Mouse (Mus musculus): ENCODE measurements around the gene Nfe2l3. TPM values are rescaled to one million over a fixed set of nuclear protein-coding genes. Genes with fewer than 3 reads are reported as not detected.
A peak's percentile ranks its signal among the peaks of the same experiment; 100 is the strongest.

Gene Nfe2l3
- total RNA-seq, 2 experiments from 2014 or later, result 0.13 TPM; not detected in 1

DNA sequence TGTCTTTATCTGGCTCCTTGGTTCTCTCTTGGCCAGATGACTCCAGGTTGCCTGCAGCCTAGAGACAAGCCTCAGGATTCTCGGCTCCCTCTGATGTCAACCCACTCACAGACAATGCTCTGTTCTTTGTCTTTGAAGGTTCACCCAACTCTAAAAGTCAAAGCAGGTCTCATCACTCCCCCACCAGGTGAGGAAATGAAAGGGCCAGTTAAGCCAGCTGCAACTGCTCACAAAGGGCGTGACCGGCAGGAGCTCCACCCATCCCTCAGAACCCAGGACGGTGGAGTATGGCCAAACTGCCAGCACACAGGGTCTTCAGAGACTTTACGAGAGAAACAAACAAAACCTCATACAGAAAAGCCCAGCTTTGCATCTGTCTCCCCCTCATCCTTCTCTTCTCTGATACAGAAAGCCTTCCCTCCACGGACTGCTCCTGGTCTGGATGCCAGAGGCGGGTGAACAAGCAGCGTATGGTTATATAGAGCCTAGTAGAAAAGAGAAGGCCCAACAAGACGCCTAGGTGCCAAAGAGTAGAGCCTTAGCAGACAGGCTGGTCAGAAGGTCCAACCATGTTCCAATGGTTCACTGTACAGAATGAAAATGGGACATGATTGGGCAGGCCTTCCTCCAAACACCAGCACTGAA lies 9.8 kb downstream of the Nfe2l3 start:
- no peak for DNase-seq (ENCODE audit: low spot score in 2 of 2)

DNA sequence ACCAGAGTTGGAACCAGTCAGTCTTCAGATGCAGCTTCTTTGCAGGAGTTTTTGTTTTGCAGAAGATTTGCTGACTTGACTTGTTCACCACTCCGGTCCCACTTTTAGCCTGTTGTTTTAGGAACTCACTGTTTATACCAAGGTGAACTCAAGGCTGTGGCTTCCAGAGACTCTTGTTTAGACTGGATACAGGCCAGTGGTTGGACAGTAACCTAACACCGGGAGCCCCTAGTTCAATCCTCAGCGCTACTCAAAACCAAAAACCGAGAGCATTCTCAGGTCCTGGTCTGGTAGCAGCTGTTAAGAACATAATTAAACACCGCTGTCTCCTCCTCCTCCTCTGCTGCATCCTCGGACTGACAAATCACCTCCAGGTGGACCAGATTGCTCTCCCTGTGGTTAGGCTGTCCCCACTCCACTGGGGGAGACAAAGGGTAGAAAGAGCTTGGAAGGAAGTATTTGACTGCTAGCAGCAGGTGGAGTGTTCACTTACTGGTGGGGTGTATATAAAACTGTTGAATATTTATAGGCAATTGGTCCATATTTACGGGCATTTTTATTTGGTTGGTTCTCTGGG lies 20.5 kb downstream of the Nfe2l3 start:
- no peak for DNase-seq (ENCODE audit: low spot score in 2 of 2)

DNA sequence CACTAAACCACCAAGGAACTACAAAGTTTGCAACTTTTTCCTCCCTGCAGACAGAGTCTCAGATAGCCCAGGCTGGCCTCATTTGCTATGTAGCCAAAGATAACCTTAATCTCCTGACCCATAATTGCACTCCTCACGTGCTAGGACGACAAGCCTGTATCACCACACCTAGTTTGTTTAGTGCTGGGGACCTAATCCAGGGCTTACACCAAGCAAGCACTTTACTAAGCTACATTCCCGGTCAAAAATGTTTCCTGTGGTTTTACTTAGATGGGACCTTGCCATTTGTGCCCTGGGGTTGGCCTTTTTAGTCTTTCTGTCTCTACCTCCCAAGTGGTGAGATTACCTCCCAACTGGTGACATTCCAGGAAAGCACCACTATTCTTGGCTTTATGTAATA lies 22.5 kb downstream of the Nfe2l3 start:
- no peak for DNase-seq (ENCODE audit: low spot score in 2 of 2)

DNA sequence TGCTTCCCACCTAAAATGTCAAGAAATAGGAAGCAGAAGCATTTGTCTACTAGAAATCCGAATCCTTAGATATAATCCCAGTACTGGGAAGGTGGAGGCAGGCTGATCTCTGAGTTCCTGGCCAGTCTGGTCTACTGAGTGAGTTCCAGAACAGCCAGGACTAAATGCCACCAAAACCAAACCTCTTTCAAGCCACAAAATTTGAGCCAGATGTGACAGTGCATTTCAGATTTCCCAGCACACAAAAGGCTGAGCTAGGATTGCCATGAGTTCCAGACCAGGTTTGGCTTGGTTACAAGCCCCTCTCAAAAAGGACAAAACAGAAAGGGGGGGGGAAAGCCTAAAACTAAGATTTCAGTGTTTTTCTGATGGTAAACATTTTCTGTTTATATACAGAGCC lies 23.7 kb downstream of the Nfe2l3 start:
- no peak for DNase-seq (ENCODE audit: low spot score in 2 of 2)

DNA sequence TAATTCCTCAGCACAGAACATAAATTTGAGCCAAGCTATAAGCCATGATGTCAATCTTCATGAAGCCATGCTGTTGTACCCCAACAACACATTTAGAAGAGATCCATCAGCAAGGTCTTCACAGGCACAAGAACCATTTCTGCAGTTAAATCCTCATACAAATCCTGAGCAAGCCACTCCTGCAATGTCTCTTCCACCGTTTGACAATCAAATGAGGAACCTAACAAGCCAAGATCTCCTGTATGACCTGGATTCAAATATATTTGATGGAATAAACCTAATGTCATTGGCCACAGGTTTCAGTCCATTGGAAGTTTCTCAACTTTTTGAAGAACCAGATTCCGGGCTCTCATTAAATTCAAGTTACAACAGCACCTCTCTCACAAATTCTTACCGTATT lies 24.8 kb downstream of the Nfe2l3 start:
- no peak for DNase-seq (ENCODE audit: low spot score in 2 of 2)

DNA sequence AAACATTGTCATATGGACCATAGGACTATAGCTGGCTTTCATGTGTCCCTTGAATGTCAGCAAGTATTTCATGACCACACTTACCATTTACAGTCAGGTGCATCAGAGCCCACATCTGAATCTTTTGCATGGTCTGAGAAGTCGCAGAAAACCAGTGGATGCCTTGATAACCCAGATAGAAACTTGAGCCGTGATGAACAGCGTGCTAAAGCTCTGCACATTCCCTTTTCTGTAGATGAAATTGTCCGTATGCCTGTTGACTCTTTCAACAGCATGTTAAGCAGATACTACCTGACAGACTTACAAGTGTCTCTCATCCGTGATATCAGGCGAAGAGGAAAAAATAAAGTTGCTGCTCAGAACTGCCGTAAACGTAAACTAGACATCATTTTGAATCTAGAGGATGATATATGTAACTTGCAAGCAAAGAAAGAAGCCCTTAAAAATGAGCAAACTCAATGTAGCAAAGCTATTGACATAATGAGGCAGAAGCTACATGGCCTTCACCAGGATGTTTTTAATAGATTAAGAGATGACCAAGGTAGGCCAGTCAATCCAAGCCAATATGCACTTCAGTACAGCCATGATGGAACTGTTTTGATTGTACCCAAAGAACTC lies 25.4 kb downstream of the Nfe2l3 start:
- no peak for DNase-seq (ENCODE audit: low spot score in 2 of 2)

DNA sequence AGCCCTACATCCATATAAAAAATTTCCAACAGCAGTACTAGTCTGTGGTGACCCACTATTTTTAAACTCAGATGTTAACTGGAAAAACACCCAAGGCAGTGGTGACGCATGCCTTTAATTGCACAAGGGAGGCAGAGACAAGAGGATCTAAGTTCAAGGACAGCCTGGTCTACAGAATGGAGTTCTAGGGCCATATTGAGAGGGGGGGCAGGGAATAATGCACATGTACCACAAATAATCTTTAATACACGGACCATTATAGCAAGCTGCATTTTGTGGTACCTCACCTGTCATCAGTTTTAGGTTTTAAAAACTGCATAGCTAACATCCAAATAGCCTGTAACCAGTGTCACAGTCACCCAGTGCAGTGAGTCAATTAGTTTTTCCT lies 26.4 kb downstream of the Nfe2l3 start:
- DNase-seq (ENCODE audit: low spot score in 2 of 2), result peak in 1 of 2 experiments; percentile 31

DNA sequence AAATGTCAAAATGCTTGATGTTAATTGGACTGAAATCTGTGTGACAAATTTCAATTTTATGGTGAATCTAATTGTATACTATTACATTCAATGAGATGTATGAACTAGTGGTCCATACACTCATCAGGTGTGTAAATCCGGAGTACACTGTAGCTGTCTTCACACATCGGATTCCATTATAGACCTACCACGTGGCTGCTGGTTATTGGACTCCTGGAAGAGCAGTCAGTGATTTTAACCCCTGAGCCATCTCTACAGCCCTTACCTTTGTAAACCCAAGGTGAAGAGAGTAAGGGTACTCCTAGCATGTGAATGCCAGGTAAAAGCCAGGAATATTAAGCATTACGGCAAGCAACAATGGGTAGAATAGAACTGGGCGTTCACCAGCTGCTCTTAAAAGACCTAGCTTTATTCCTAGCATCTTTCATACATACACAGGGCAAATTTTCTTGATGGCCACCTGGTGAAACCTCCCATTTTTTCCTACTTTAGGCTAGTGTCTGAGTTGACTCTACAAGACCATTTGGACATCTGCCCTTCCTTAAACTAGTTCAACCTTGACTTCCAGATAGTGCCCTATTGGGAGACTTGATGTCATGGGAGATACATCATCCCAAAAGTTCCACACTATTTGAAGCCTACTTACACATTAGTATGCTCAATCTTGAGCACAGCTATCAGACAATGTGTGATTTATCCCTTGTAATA lies 27.0 kb downstream of the Nfe2l3 start:
- DNase-seq (ENCODE audit: low spot score in 2 of 2), result no peak

DNA sequence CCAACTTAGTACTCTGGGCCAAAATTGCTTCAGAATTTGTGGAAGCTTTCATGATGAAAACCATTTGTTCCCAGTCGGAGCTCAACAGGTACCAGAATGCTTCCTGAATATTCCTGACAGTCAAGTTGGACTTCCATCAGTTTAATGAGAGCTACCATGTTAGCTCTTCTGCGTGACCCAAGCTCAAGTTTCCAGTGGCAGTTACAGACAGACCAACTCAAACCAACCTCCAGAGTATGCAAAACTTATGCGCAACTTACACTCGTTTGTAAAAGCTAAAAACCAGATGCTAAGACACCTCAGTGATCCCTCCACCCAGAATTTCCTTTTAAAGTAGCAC lies 27.5 kb downstream of the Nfe2l3 start:
- DNase-seq (ENCODE audit: low spot score in 2 of 2), result no peak

DNA sequence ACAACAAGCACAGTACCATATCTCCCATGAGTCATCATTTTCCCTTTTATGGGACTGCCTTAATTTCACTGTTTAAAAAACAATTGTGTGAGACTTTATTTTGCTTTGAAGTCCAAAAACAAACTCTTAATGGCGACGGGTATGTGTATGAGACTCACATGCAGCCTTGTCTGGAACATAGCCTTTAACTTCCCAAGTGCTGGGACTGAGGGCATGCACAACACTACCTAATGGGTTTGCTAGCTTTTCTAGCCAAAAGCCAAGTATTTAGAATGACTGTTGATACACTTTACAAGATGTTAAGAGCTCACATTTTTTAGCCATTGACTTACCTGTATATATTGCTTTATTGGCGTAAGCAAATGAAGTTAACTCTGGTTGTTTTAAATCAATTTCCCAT lies 27.9 kb downstream of the Nfe2l3 start:
- no peak for DNase-seq (ENCODE audit: low spot score in 2 of 2)

DNA sequence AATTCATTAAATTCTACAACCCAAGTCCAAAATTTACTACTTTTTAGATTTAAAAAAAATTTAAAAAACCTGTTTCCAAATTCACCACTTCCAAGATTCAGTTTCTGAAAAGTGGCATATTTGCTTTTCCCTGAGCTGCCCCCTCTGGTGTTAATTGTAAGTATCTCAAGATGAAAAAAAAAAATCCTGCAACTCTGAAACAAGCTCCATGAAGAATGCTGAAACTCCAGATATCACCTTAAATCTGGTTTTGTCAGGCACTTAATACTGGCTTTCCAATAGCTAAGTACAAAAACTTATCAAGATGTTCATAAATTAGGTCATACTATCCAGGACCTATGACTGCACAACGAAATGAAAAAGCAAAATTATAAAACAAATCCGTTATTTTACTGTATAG lies 35.2 kb downstream of the Nfe2l3 start:
- no peak for DNase-seq (ENCODE audit: low spot score in 2 of 2)

DNA sequence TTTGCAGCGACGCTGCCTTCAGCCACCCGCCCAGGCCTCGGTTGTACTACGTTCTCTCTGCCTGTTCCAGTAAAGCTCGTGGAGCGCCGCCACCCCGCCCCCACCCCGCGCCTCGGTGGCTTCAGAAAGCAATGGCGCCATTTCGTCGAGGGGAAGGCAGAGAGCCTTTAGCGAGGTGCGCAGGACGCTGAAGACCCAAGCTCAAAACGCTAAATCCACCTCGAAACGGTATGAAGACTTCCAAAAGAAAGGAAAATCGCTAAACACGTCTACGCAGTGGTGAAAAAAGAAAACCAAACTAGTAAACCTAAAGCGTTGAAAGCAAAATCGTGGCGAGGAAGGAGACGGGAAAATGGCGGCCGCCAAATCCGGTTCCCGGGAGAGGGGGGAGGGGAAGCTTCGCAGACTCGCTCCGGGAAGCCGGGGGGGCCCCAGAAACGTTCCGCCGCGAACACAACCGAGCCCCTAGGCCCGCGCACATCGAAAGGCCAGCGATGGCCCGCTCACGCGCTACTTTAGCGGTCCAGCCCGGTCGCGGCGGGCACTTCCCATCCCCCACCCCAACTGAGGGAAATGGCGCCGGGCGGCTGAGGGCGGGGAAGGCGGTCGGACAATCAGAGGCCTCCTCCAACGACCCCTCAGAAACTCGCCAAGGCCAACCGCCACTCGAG lies 36.6 kb downstream of the Nfe2l3 start:
- peak; percentile 69 to 75 for DNase-seq (ENCODE audit: low spot score in 2 of 2)

DNA sequence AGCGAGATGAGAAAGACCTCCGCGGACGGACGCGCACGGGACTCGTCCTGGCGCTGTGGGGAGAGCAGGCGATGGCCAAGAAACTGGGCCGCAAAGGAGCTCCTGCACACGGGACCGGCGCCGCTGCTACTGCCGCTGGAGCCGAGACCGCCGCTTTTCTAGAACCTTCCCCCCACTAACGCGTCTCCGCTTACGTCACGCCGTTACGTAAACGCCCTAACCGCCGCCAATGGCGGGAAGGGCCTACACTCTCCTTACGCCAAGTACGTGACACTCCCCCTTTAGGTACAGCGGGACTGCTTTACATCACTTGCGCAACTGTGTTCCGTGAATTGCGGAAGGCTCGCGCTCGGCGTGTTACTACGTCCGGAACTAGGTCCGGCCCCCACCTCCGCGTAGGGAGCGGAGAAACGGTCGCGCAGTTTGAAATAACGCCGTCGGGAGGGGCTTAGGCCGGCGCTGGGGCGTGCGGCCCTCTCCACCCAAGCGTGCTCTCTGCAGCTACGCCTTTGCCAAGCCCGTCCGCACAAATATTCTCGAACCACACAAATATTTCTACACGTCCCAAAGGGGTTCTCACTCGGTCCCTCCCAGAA lies 37.3 kb downstream of the Nfe2l3 start, which contains the start of gene Hnrnpa2b1:
Hnrnpa2b1 (minus strand) TSS at position 180 of the 596 bp plus-strand sequence.
- peak; percentile 99 for DNase-seq (ENCODE audit: low spot score in 2 of 2)

DNA sequence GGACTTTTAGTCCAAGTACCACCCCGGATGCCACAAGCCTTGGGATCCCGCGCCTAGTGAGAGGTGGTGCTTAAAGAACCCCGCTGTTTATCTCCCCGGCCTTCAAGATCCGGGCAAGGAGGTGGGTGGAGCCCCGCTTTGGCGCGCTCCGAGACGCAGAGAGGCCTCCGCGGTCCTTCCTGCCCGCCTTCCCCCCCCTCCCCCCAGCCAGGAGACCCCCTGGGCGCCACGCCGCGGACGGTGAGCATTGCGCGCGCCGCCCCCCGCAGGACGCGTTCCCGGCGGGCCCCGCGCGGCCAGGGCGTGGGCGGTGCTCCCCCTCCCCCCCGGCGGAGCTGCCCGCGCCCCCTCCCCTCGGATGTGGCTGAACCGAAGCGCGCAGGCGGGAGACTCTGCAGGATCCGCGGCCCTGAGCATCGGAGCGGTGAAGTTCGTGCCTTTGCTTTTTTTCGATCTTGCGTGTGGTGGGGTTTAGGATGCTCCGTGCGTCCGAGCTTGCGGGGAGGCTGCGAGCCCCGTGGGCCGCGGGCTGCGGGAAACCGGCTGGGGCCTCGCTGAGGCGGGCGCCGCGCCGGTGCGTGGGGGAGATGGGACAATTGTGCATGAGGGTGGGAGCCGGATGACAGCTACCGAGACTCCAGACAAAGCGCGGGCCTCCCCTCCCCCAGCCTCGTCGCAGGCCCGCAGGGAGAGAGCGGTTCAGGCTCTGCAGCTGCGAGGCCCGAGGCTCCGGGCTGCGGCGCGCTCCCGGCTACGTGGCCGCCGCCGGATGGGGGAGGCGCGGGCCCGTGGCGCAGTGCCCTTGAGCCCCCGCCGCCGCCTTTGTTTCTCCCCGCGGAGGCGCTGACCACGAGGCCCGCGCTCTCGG lies 38.1 kb downstream of the Nfe2l3 start, which contains the start of gene Cbx3:
Cbx3 (plus strand) TSS at position 50 of the 868 bp plus-strand sequence.
- peak; percentile 82 for DNase-seq (ENCODE audit: low spot score in 2 of 2)

DNA sequence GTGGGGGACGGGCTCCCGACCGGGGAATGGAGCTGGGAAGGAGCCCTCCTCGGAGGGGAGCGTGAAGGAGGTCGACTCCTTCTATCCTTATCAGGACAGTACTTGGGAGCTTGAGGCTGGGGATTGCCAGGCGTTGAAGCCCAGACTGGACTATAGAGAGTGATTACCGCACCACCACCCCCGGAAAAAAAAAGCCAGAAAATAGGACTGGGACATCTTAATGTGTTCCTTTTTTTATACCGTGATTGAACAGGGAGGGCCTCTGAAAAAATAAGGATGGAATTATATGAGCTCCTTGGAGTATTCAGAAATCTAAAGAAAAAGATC lies 38.7 kb downstream of the Nfe2l3 start:
- no peak for DNase-seq (ENCODE audit: low spot score in 2 of 2)

DNA sequence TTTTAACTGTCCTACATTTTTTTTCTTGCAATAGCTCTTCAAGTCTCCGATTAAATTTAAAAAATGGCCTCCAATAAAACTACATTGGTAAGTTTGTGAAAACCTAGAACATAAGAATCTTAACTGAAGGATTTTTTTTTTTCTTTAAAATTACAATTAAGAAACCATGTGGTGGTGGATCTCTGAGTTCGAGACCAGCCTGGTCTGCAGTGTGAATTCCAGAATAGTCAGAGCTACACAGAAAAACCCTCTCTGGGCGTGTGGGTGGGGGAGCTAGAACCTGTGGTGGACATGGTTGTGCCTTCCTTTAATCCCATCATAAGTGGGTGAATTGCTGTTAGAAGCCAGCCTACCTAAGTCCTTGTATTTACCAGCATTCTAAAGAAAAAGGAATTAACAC lies 39.3 kb downstream of the Nfe2l3 start:
- DNase-seq (ENCODE audit: low spot score in 2 of 2), result no peak

DNA sequence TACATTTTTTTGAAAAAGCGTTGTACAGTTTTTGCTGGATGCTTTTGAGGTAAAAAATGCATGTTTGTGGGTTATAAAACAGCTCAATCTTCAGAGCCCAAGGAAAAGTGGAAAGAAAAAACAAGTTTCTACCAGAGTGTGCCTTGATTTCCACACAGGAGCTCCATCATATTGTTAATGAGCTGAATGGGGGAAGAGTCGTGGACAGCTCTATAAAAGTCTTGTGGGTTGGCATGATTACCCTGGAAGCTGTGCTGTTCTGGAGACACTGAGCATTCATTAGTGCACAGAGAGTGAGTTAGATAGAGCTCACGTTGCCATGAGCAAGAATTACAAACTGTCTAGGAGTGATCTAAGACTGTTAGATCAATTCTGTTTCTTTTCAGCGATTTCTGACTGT lies 39.7 kb downstream of the Nfe2l3 start:
- DNase-seq (ENCODE audit: low spot score in 2 of 2), result no peak

DNA sequence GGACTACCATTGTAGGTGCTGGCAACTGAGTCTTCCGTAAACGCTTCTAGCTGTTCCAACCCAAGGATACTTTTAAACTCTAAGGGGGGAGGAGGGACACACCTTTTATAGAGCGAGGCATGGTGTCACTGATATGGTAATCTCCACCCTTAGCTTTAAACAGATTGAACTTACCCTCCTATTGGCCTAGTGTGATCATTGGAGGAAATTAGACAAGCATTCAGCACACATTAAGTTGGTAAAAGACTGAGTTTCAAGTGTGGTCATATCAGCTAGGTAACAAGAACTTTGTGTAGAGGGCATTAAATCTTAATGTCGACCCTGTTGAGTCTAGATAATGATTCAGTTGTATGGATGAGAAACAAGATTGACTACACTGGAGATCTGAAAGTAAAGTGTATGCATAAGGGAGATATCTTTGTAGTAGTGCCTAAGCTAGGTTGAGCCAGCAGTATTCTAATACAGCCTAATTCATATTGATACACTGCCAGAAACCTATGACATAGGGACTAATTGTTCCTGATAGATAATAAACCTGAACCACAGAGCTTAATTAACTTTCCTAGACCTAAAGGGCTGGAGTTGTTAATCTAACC lies 46.8 kb downstream of the Nfe2l3 start:
- no peak for DNase-seq (ENCODE audit: low spot score in 2 of 2)

DNA sequence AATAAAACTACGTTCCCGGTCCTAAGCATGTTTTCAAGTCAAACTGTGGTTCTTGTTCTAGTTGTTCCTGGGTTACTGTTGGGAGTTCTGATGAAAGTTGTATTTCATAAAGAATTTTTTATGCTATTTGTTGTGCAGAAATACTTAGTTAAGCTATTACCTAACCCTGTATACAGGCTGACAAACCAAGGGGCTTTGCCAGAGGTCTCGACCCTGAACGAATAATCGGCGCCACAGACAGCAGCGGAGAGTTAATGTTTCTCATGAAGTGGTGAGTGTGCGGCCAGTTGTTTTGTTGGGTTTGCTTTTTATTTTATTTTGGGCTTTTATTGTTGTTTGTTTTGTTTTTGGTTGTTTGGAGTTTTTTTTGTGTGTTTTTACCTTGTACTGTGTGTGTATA lies 49.1 kb downstream of the Nfe2l3 start:
- DNase-seq (ENCODE audit: low spot score in 2 of 2), result no peak

DNA sequence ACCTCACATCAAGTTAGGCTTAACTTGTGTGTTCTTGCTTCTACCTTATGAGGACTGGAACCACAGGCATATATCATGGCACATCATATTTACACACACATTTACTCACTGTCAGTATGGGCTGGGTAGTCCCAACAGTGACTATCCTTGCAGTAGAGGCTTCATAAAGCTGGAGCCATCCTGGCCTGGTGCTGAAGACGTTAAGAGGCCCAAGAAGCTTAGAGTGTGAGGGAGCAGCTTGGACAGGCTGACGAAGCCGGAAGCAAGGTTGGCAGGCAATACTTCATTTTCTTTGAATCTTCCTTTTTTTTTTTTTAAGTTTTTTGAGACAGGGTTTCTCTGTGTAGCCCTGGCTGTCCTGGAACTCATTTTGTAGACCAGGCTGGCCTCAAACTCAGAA lies 51.4 kb downstream of the Nfe2l3 start:
- DNase-seq (ENCODE audit: low spot score in 2 of 2), result no peak
